Mouse (Mus musculus) intestine, embryonic 15.5 days (tissue): ENCODE results near the gene Akap2. TPM values are rescaled to one million over a fixed set of nuclear protein-coding genes. Genes with fewer than 3 reads are reported as not detected.

Source experiments
- ATAC-seq: fragments of 200-750 bp; cut with Nextera tagmentation; 2 replicates; pipeline ENCODE4 v1.8.0; 2017; ENCODE audit warnings: moderate TSS enrichment, moderate library complexity
- H3K27ac ChIP-seq: fragments of 300-500 bp; sonication (generic); 2 replicates; pipeline ENCODE4 v1.5.1; 2015; ENCODE audit warnings: mild to moderate bottlenecking, inconsistent platforms
- H3K27me3 ChIP-seq: fragments of 300-500 bp; sonication (generic); replicated peaks from 2 replicates; pipeline ENCODE4 v1.6.1; 2015; ENCODE audit warnings: inconsistent platforms
- H3K36me3 ChIP-seq: fragments of 300-500 bp; sonication (generic); 2 replicates; pipeline ENCODE4 v1.6.1; 2015; ENCODE audit warnings: inconsistent platforms
- H3K4me1 ChIP-seq: fragments of 300-500 bp; sonication (generic); replicated peaks from 2 replicates; pipeline ENCODE4 v1.6.1; 2015; ENCODE audit warnings: inconsistent platforms
- H3K4me2 ChIP-seq: fragments of 300-500 bp; sonication (generic); replicated peaks from 2 replicates; pipeline ENCODE4 v1.6.1; 2015; ENCODE audit warnings: mild to moderate bottlenecking, inconsistent platforms
- H3K4me3 ChIP-seq: fragments of 300-500 bp; sonication (generic); replicated peaks from 2 replicates; pipeline ENCODE4 v1.5.1; 2015; ENCODE audit warnings: inconsistent platforms
- H3K9ac ChIP-seq: fragments of 300-500 bp; sonication (generic); 2 replicates; pipeline ENCODE4 v1.6.1; 2015; ENCODE audit warnings: inconsistent platforms
- H3K9me3 ChIP-seq: fragments of 300-500 bp; sonication (generic); 2 replicates; pipeline ENCODE4 v1.6.1; 2016; ENCODE audit warnings: inconsistent platforms
- WGBS: fragments of 180-500 bp; shearing (Covaris S2); methylation state at CpG from one replicate; pipeline ENCODE4 v1.1.7; 2015; 5-methylcytosine and 5-hydroxymethylcytosine counted together
- polyA plus RNA-seq: library from polyadenylated mRNA; unstranded; fragments of >200 nt; fragmentation: Nextera tagmentation; extraction: Ambion mirVana; gene quantifications from 2 replicates; pipeline ENCODE4 v1.2.1, GENCODE M21; 2015

Gene Akap2
- polyA plus RNA-seq, 1 experiment from 2014 or later, result 22.5 TPM

DNA sequence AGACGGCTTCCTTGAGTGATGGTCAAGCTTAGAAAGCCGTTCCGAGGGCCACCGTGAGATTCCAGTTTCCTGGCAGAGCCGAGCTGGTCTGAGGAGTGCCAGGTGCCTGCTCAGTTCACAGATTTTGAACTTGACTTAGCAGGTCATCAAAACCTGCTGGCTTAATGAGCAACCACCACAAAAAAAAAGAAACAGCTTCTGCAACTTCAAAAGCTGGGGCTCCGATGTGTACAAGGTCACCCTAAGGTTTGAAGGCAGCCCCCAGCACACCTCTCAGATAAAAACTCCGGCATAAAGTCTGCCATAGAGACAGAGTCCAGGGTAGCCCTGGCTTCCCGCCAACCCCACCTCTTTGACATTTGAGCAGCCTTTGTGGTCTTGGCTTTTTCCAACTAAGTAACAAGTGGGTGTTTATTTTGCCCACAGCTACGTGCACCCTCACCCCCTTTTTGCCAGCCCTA, 198.8 kb downstream of the Akap2 start, which contains the start of gene D630039A03Rik:
TSS of gene D630039A03Rik (minus strand) at position 97 of the 461 bp plus-strand sequence.
- peak within 1 kb of the TSS; percentile 91 for H3K27ac ChIP-seq
- H3K36me3 ChIP-seq, result no peaks in the 10 kb centered on the region
- WGBS, result 10% methylated on average over 9 of the region's 9 CpGs
- no peaks in the 10 kb centered on the region for H3K27me3 ChIP-seq
- H3K4me3 ChIP-seq, result peak within 1 kb of the TSS; percentile 41
- peak; percentile 88 for ATAC-seq
- H3K4me1 ChIP-seq, result peaks cover 8% of the 10 kb centered on the region
- H3K4me2 ChIP-seq, result peak within 1 kb of the TSS; percentile 51
- peak within 1 kb of the TSS; percentile 54 for H3K9ac ChIP-seq
- no peaks in the 10 kb centered on the region for H3K9me3 ChIP-seq

DNA sequence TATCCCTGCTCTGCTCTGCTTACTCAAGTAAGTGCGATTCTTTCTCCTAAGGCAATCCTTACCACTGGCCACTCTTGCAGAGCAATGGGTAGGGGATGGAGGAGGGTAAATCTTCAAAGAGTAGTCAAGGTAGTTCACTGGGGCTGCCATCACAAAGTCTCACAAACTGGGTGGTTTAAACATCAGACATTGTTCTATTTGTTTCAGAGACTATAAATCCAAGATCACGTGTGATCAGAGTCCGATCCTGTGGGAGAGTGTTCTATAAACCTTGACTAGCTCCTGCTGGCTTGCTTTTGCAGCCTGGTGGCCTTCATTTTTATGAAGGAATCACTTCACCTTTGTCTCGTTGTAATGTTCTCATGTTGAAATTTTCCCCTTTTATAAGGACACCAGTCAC, 199.3 kb downstream of the Akap2 start:
- H3K36me3 ChIP-seq, result no peaks in the 10 kb centered on the region
- peak overlapping the region; percentile 41; the same call in 1 of the 2 replicates for H3K4me3 ChIP-seq
- peak overlapping the region; percentile 51 for H3K4me2 ChIP-seq
- H3K9ac ChIP-seq, result no peak overlapping the region
- H3K9me3 ChIP-seq, result no peaks in the 10 kb centered on the region
- H3K27me3 ChIP-seq, result no peaks in the 10 kb centered on the region
- WGBS, result 44% methylated on average over 4 of the region's 4 CpGs
- peak overlapping the region; percentile 91 for H3K27ac ChIP-seq
- H3K4me1 ChIP-seq, result peaks cover 8% of the 10 kb centered on the region
- peak; percentile 53 for ATAC-seq

DNA sequence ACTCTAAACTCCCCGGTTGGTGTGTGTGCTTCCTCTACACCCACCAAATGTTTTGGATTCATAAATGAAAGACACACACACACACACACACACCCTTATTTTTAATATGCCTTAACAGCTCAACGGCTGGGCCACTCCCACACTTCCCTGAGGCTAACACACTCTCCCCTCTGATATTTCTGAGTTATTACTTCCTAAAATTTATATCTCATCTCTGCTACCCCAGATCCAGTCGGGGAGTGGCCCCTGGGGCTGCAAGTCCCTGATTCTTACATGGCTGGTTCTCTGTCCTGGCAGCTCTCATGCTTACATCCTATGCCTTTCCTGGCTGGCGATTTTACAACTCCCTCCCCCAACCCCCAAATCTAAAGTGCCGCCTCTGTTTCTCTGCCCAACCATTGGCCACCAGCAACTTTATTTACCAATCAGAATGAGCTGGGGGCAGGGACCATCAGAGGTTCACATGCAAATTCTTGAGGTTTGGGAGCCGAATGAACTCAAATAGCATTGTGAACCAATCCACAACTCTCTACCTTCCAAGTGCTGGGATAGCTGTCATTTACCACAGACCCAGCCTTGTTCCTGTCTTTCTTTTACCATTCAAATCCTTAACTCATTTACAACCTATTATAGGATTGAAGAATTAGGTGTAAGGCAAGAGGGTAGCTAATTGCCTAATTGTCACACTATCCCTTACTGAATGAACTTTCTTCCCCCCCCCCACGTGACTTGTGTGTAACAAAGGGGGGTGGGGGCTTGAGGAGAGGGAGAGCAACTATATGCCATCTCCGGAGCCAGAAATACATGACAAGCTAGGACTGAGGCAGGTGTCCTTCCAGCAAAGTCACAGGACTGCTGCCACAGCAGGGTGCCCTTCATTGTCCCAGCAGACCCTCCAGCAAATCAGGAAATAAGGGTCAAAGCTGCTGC, 202.3 kb downstream of the Akap2 start:
- Histone ChIP-seq H3K4me2 (no peak overlapping the region), H3K36me3 (no peaks in the 10 kb centered on the region), H3K9me3 (no peaks in the 10 kb centered on the region), H3K4me1 (peaks cover 12% of the 10 kb centered on the region), H3K4me3 (no peak overlapping the region), H3K9ac (no peak overlapping the region), H3K27me3 (no peaks in the 10 kb centered on the region), H3K27ac (no peak overlapping the region)
- no peak for ATAC-seq
- 24% methylated on average over 8 of the region's 8 CpGs for WGBS

DNA sequence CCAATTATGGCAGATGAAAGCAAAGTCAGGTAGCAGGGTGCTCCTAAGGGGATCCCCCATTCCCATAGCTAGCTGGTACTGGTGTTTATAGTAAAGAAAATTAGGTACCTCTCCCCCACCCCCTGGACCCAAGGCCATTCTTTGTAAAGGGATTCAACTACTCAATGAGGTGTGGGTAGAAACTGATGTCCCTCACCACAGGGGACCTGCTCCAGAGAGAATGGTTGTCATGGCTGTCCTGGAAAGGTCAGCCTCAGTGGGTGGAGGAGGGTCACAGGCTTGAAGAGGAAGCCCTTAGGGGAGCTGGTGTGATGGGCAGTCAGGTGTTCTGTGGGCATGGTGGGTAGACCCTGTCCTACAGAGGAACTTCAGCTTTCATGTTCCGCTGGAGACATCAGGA, 203.1 kb downstream of the Akap2 start:
- H3K4me3 ChIP-seq, result no peak overlapping the region
- no peak for ATAC-seq
- H3K36me3 ChIP-seq, result no peaks in the 10 kb centered on the region
- no peak overlapping the region for H3K9ac ChIP-seq
- H3K27me3 ChIP-seq, result no peaks in the 10 kb centered on the region
- peaks cover 11% of the 10 kb centered on the region for H3K4me1 ChIP-seq
- H3K9me3 ChIP-seq, result no peaks in the 10 kb centered on the region
- 96% methylated on average over 1 of the region's 1 CpGs for WGBS
- no peak overlapping the region for H3K27ac ChIP-seq
- no peak overlapping the region for H3K4me2 ChIP-seq

DNA sequence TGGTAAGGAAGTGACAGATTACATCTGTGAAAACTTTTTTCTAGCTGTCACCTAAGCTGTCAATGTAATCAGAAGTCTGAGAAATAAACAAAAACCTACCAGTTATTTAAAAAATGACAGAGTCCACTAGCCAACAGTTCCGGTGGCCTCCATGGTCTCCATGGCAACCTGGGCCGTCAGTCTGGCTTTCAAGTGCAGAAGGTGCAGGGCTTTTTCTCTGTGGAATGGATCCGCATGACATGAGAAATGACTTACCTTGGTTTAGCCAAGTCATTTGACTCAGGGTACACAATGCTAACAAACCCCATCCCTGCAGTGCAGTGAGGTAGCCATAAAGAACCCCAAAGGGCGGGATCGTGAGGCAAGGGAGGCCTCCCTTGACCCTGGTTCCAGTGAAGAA, 204.7 kb downstream of the Akap2 start:
- Histone ChIP-seq H3K27me3 (no peaks in the 10 kb centered on the region), H3K4me3 (no peak overlapping the region), H3K4me1 (peaks cover 4% of the 10 kb centered on the region), H3K27ac (no peak overlapping the region), H3K36me3 (no peaks in the 10 kb centered on the region), H3K9ac (no peak overlapping the region), H3K4me2 (no peak overlapping the region), H3K9me3 (no peaks in the 10 kb centered on the region)
- ATAC-seq, result no peak
- WGBS, result 29% methylated on average over 5 of the region's 5 CpGs

DNA sequence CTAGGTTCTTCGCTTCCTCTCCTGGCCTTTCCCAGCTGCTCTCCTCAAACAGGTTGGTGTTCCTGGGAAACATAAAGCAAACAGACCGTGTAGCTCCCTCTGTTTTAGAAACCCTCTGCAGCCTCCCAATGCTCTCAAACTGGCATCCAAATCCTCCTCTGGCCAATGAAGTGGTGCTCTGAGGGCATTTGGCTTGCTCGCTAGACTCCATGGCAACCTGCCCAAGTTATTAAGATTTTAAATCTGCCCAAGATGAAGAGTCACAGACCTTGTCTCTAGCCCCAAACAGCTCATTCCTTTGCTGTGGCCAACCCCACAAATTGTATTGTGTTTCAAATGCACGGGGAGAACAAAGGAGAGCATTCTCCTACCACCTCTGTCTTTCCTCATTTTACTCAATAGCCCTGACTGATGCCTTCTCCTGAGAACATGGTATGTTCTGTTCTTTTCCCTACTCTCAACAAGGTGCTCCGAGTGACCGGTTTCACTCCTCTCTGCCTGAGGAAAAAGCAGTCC, 207.2 kb downstream of the Akap2 start:
- WGBS, result 71% methylated on average over 6 of the region's 6 CpGs

DNA sequence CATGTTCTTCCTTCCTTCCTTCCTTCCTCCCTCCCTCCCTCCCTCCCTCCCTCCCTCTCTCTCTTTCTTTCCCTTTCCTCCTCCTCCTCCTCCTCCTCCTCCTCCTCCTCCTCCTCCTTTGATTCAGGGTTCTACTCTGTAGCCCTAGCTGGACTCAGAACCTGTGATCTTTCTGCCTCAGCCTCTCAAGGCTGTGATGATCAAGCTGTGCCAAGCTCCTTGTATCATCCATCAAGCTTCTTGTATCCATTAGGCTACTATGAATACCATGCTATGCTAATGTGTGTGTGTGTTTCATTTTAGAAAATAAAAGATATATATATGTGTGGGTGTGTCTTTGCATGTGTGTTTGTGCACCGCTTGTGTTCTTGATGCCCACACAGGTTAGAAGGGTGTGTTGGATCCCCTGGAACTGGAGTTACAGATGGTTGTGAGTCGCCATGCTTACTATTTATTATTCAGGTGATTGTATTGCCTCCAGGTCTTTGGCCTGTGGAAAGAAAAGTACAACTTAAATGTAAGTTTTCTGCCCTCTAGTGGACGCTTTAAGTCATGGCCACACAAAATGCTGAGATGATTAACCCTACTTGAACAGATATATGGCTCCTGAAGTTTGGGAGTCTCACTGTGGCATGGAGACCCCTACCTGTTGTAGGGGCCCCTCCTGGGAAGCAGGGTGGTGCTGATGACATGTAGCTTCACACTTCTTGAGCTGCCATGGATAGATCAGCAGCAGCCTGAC, 210.2 kb downstream of the Akap2 start:
- H3K4me1 ChIP-seq, result no peaks in the 10 kb centered on the region
- no peaks in the 10 kb centered on the region for H3K27me3 ChIP-seq
- H3K4me2 ChIP-seq, result no peak overlapping the region
- no peaks in the 10 kb centered on the region for H3K36me3 ChIP-seq
- H3K9ac ChIP-seq, result no peak overlapping the region
- peak; percentile 69 for ATAC-seq
- WGBS, result 23% methylated on average over 3 of the region's 3 CpGs
- H3K9me3 ChIP-seq, result no peaks in the 10 kb centered on the region
- no peak overlapping the region for H3K27ac ChIP-seq
- H3K4me3 ChIP-seq, result no peak overlapping the region

More for the DNA sequence above, 207.2 kb downstream of the Akap2 start:
- no peaks in the 10 kb centered on the region for H3K36me3 ChIP-seq
- H3K4me3 ChIP-seq, result no peak overlapping the region
- no peak overlapping the region for H3K4me2 ChIP-seq
- H3K27ac ChIP-seq, result no peak overlapping the region
- no peak for ATAC-seq
- H3K27me3 ChIP-seq, result no peaks in the 10 kb centered on the region
- H3K4me1 ChIP-seq, result peaks cover 4% of the 10 kb centered on the region
- H3K9ac ChIP-seq, result no peak overlapping the region
- H3K9me3 ChIP-seq, result no peaks in the 10 kb centered on the region

DNA sequence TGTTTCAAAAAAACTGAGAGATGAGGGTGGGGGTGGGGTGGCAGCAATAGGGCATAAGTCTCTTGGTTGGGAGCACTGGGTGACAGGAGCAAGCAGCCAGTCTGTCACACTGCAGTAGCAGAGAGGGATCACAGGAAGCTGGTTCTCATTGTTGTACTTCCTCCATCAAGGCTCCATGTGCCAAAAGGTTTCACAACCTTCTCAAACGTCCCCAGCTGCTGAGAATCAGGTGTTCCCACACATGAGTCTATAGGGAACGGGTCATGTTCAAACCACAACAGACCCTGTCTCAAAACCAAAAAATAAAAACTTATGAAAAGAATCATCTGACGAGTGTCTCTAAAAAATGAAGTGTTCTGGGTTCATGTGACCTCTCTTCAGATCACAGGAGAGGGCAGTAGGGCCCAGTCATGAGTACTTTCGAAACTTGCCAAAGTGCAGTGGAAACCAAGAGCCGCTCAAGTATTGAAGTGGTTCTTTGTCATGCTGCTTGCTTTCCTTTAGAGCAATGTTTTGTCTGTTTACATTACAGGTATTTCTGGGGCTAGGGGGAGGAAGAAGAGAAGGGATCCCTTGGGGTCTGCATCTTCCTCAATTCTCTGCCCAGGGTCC, 213.2 kb downstream of the Akap2 start:
- H3K27ac ChIP-seq, result no peak overlapping the region
- ATAC-seq, result no peak
- WGBS, result 76% methylated on average over 5 of the region's 5 CpGs
- H3K9me3 ChIP-seq, result no peaks in the 10 kb centered on the region
- no peaks in the 10 kb centered on the region for H3K27me3 ChIP-seq
- H3K9ac ChIP-seq, result no peak overlapping the region
- no peak overlapping the region for H3K4me2 ChIP-seq
- H3K4me3 ChIP-seq, result no peak overlapping the region
- no peaks in the 10 kb centered on the region for H3K36me3 ChIP-seq
- H3K4me1 ChIP-seq, result no peaks in the 10 kb centered on the region

DNA sequence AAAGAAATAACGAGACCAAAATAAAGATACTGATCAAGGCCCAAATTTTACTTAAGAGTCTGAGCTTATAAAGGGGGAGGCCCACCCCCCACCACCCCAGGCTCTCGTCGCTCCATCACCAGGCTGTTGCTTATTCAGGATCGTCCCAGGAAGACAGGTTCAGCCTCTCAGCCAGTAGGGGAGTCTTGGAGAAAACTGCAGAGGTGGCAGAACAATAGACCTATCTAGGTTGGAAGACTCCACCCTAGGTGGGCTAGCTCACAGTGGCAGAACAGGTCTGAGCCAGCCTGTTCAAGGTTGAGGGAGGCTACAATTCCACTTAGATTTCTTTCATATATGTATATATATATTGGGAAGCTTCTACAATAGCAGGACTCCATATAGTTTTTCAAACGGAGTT, 216.7 kb downstream of the Akap2 start:
- no peak for ATAC-seq
- no peak overlapping the region for H3K4me3 ChIP-seq
- 65% methylated on average over 5 of the region's 5 CpGs for WGBS

DNA sequence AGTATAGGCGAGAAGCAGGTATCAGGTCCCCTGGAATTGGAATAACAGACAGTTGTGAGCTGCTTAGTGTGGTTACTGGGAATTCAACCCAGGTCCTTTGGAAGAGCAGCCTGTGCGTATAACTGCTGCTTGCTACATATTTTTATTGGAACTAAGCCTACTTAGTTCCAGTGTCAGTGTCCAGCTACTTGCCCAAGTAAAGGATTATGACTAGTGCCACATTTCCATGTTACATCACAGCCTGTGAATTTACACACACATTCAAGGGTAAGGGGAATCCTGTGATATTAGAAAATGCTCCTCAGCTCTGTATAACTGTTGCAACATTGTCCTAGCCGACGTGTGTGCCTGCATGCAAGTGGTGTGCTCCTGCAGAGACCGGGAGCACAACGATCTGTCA, 219.8 kb downstream of the Akap2 start:
- no peak overlapping the region for H3K27ac ChIP-seq
- no peaks in the 10 kb centered on the region for H3K27me3 ChIP-seq
- ATAC-seq, result no peak
- no peak overlapping the region for H3K4me2 ChIP-seq
- WGBS, result 78% methylated on average over 6 of the region's 6 CpGs
- H3K4me1 ChIP-seq, result no peaks in the 10 kb centered on the region
- H3K9me3 ChIP-seq, result no peaks in the 10 kb centered on the region
- no peaks in the 10 kb centered on the region for H3K36me3 ChIP-seq
- no peak overlapping the region for H3K4me3 ChIP-seq
- no peak overlapping the region for H3K9ac ChIP-seq

More for the DNA sequence above, 216.7 kb downstream of the Akap2 start:
- no peaks in the 10 kb centered on the region for H3K27me3 ChIP-seq
- no peaks in the 10 kb centered on the region for H3K36me3 ChIP-seq
- no peaks in the 10 kb centered on the region for H3K4me1 ChIP-seq
- H3K4me2 ChIP-seq, result no peak overlapping the region
- no peaks in the 10 kb centered on the region for H3K9me3 ChIP-seq
- H3K9ac ChIP-seq, result no peak overlapping the region
- H3K27ac ChIP-seq, result no peak overlapping the region

DNA sequence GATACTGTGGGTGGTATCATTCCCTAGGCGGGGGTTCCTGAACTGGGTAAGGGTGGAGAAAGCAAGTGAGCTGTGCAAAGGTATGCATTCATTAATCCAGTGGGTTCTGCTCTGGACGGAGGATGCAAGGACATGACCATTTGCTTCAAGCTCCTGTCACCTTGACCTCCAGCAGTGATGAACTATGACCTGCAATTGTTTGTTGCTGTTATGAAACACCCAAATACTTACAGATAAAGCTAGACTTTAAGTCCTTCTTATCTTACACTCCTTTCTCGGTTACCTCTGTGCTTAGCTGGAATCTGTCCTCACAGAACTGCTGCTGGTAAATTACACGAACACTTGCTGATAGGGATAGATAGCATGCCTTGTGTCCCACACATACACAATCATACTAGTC, 223.2 kb downstream of the Akap2 start:
- Histone ChIP-seq H3K36me3 (peaks cover 10% of the 10 kb centered on the region), H3K9ac (no peak overlapping the region), H3K9me3 (no peaks in the 10 kb centered on the region), H3K4me2 (no peak overlapping the region), H3K27ac (no peak overlapping the region), H3K4me3 (no peak overlapping the region), H3K4me1 (no peaks in the 10 kb centered on the region), H3K27me3 (no peaks in the 10 kb centered on the region)
- WGBS, result 75% methylated on average over 4 of the region's 4 CpGs
- ATAC-seq, result peak; percentile 37; the same call in 1 of the 2 replicates

DNA sequence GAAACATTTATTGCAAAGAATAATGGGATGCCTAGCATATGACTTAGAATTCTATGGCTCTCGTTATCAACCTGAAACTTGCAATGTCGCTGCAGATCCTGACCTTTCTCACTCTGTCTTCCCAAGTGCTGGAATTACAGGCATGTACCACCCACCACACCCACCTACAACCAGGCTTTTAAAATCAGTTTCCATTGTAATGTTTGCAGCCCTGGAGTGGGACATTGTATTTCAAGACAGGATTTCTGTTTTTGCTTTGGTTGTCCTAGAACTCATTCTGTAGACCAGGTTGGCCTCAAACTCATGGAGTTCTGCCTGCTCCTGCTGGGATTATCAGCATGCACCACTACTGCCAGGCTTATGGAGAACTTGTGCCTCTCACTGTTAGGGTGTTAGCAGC, 225.4 kb downstream of the Akap2 start:
- no peaks in the 10 kb centered on the region for H3K27me3 ChIP-seq
- peaks cover 4% of the 10 kb centered on the region; the same call in 1 of the 2 replicates for H3K4me1 ChIP-seq
- H3K4me2 ChIP-seq, result no peak overlapping the region
- WGBS, result 88% methylated on average over 2 of the region's 2 CpGs
- H3K9me3 ChIP-seq, result no peaks in the 10 kb centered on the region
- no peak overlapping the region for H3K27ac ChIP-seq
- ATAC-seq, result no peak
- no peak overlapping the region for H3K4me3 ChIP-seq
- H3K9ac ChIP-seq, result no peak overlapping the region
- peaks cover 10% of the 10 kb centered on the region for H3K36me3 ChIP-seq
